Mouse (Mus musculus) liver, adult 2 months (tissue): ENCODE measurements around the gene C130026I21Rik.
"Not testable (repeated sequence)": the region's sequence is repeated elsewhere in the genome, so short reads cannot be mapped to it uniquely, and the experiment has no call there.

Experiments used
- CTCF ChIP-seq: fragments of 200-500 bp; IDR thresholded peaks from 2 replicates; pipeline ENCODE4 v1.5.1; 2011; ENCODE audit warnings: low read depth, low read length, control low read depth
- POLR2A ChIP-seq: fragments of 200-500 bp; IDR thresholded peaks from 2 replicates; pipeline ENCODE4 v1.6.1; 2011; ENCODE audit warnings: low read length, control low read depth; ENCODE audit not compliant: insufficient read depth; ENCODE audit errors: extremely low read depth

- not testable (repeated sequence) for TF ChIP-seq CTCF, POLR2A
These were observed 236.0 kb downstream of the C130026I21Rik start for GRCm38 (mm10) chr1:85034394-85034793.
